Mouse (Mus musculus) Muller cell, postnatal 12 days (primary cell): ENCODE data around the gene Gm21870.
"Not testable (repeated sequence)": the region's sequence is repeated elsewhere in the genome, so short reads cannot be mapped to it uniquely, and the experiment has no call there.

ENCODE experiments used
- DNase-seq: peaks from one replicate; pipeline ENCODE4 v3.0.0-alpha.2; 2015; ENCODE audit errors: inconsistent ontology term

The Gm21870 gene

GRCm38 (mm10) chrX:33986716-33987115, at the start of gene Gm21870:
TSS of gene Gm21870 (minus strand) at chrX:33986816.
- DNase-seq: not testable (repeated sequence)

GRCm38 (mm10) chrX:33956440-33956839, 30.2 kb downstream of the Gm21870 start, which contains the start of gene Btbd35f6:
TSS of gene Btbd35f6 (minus strand) at chrX:33956540.
- DNase-seq: not testable (repeated sequence)
